Mouse (Mus musculus): ENCODE results near the gene Efcab14.

- TF ChIP-seq CTCF (IDR thresholded peaks at IDR 0.05; ENCODE audit: low read depth) (no peak), EP300 (optimal IDR thresholded peaks at IDR 0.05) (no peak)
Observed at GRCm38 (mm10) chr4:115748181-115748580, 10.6 kb downstream of the Efcab14 start.

Data from stomach, postnatal 0 days (tissue).